Mouse (Mus musculus) olfactory bulb, adult 2 months (tissue): ENCODE data around the gene Cracr2b. TPM values are rescaled to one million over a fixed set of nuclear protein-coding genes. Genes with fewer than 3 reads are reported as not detected.

Experiments used
- H3K27ac ChIP-seq: fragments of 200-500 bp; 2 replicates; pipeline ENCODE4 v1.5.1; 2012; ENCODE audit warnings: low read depth, low read length; ENCODE audit not compliant: insufficient read depth
- H3K4me1 ChIP-seq: fragments of 200-500 bp; 2 replicates; pipeline ENCODE4 v1.6.1; 2012; ENCODE audit warnings: low read length; ENCODE audit not compliant: control insufficient read depth, insufficient read depth
- H3K4me3 ChIP-seq: fragments of 200-500 bp; 2 replicates; pipeline ENCODE4 v1.5.1; 2012; ENCODE audit warnings: mild to moderate bottlenecking, low read depth, low read length, moderate library complexity; ENCODE audit not compliant: insufficient read depth
- CTCF ChIP-seq: fragments of 200-500 bp; IDR thresholded peaks from 2 replicates; pipeline ENCODE4 v1.5.1; 2012; ENCODE audit warnings: low read depth, mild to moderate bottlenecking, low read length, moderate library complexity; ENCODE audit not compliant: insufficient read depth
- POLR2A ChIP-seq: fragments of 200-500 bp; IDR thresholded peaks from 2 replicates; pipeline ENCODE4 v1.6.1; 2012; ENCODE audit warnings: mild to moderate bottlenecking, low read depth, low read length, moderate library complexity; ENCODE audit not compliant: insufficient read depth
- WGBS: fragments of 180-500 bp; shearing (Covaris S2); methylation state at CpG from one replicate; pipeline ENCODE4 v1.1.7; 2018; 5-methylcytosine and 5-hydroxymethylcytosine counted together
- polyA plus RNA-seq: library from polyadenylated mRNA; stranded (reverse); fragments of >200 nt; gene quantifications from 2 replicates; pipeline ENCODE4 v1.2.4, GENCODE M21; 2012; ENCODE audit warnings: low replicate concordance; ENCODE audit not compliant: missing spikeins, insufficient read depth, insufficient read length

Gene Cracr2b
- polyA plus RNA-seq, 1 experiment: not detected

GRCm38 (mm10) chr7:141420030-141420702 lies 40.7 kb upstream of the Cracr2b start:
- 87% methylated on average over 9 of the region's 9 CpGs for WGBS
- Histone ChIP-seq H3K27ac (no peak overlapping the region), H3K4me1 (no peaks in the 10 kb centered on the region), H3K4me3 (no peak overlapping the region)
- TF ChIP-seq CTCF (no peak), POLR2A (no peak)

- Histone ChIP-seq H3K4me1 (peaks cover 11% of the 10 kb centered on the region), H3K27ac (no peak overlapping the region), H3K4me3 (no peak overlapping the region)
- WGBS: 77% methylated on average over 4 of the region's 4 CpGs
- TF ChIP-seq CTCF (no peak), POLR2A (no peak)
Measured at GRCm38 (mm10) chr7:141423811-141424210, 37.1 kb upstream of the Cracr2b start.

GRCm38 (mm10) chr7:141426948-141427730 lies 33.8 kb upstream of the Cracr2b start:
- no peak overlapping the region for H3K4me3 ChIP-seq
- WGBS: 91% methylated on average over 12 of the region's 12 CpGs
- H3K4me1 ChIP-seq: peaks cover 18% of the 10 kb centered on the region
- TF ChIP-seq CTCF (no peak), POLR2A (no peak)
- no peak overlapping the region for H3K27ac ChIP-seq

- H3K4me1 ChIP-seq: peaks cover 32% of the 10 kb centered on the region
- peak overlapping the region; percentile 67 for H3K4me3 ChIP-seq
- TF ChIP-seq CTCF (no peak), POLR2A (no peak)
- whole genome bisulfite sequencing: 42% methylated on average over 5 of the region's 5 CpGs
- H3K27ac ChIP-seq: peak overlapping the region; percentile 61
Measured at GRCm38 (mm10) chr7:141428701-141429100, 32.2 kb upstream of the Cracr2b start.

DNA sequence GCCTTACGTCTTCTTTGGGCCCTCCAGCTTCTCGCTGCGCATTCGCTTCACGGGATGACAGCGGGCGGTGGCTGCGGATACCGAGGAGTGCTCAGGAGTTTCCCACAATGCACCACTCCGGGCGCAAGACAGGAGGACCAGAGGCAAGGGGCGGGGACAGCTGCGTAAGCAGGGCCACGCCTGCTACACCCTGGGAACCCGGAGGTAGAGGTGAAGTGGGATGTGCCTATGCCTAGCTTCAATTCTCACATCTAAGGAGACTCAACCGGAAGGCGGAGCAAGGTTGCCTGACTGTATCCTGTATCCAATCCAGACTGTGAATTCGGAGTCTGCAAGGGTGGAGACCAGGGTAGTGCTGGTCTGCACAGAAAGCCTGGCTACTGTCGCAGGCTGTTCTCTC lies 31.6 kb upstream of the Cracr2b start, which contains the start of gene Cend1:
Gene Cend1, minus strand, starts transcription at position 182 of the 400 bp plus-strand sequence.
- WGBS: 2% methylated on average over 19 of the region's 19 CpGs
- Histone ChIP-seq H3K4me3 (peak within 1 kb of the TSS; percentile 67), H3K4me1 (peaks cover 37% of the 10 kb centered on the region), H3K27ac (peak within 1 kb of the TSS; percentile 61)
- TF ChIP-seq POLR2A: peak; percentile 65
- TF ChIP-seq CTCF: no peak

GRCm38 (mm10) chr7:141429840-141430584 lies 30.9 kb upstream of the Cracr2b start:
- H3K4me1 ChIP-seq: peaks cover 42% of the 10 kb centered on the region
- no peak overlapping the region for H3K27ac ChIP-seq
- 60% methylated on average over 9 of the region's 9 CpGs for WGBS
- no peak for TF ChIP-seq CTCF
- TF ChIP-seq POLR2A: no peak
- H3K4me3 ChIP-seq: no peak overlapping the region

- 93% methylated on average over 9 of the region's 9 CpGs for WGBS
- peaks cover 47% of the 10 kb centered on the region for H3K4me1 ChIP-seq
- no peak for TF ChIP-seq CTCF
- TF ChIP-seq POLR2A: no peak
- no peak overlapping the region for H3K27ac ChIP-seq
- no peak overlapping the region for H3K4me3 ChIP-seq
Measured at GRCm38 (mm10) chr7:141430585-141431240, 30.2 kb upstream of the Cracr2b start.

GRCm38 (mm10) chr7:141431434-141432185 lies 29.3 kb upstream of the Cracr2b start:
- H3K4me1 ChIP-seq: peaks cover 51% of the 10 kb centered on the region
- 92% methylated on average over 19 of the region's 19 CpGs for WGBS
- no peak overlapping the region for H3K4me3 ChIP-seq
- no peak overlapping the region for H3K27ac ChIP-seq
- TF ChIP-seq CTCF (no peak), POLR2A (no peak)
